Mouse (Mus musculus) liver, embryonic 16.5 days (tissue): ENCODE measurements around the gene Dpagt1. TPM values are rescaled to one million over a fixed set of nuclear protein-coding genes. Genes with fewer than 3 reads are reported as not detected.
"Not testable (repeated sequence)": the region's sequence is repeated elsewhere in the genome, so short reads cannot be mapped to it uniquely, and the experiment has no call there.

Experiments
- ATAC-seq: fragments of 200-750 bp; cut with Nextera tagmentation; 2 replicates; pipeline ENCODE4 v1.8.0; 2017; ENCODE audit warnings: low read depth, mild to moderate bottlenecking, moderate number of reproducible peaks, moderate library complexity
- H3K27ac ChIP-seq: fragments of 300-500 bp; sonication (generic); 2 replicates; pipeline ENCODE4 v1.5.1; 2014; ENCODE audit warnings: mild to moderate bottlenecking, low read length
- H3K27me3 ChIP-seq: fragments of 300-500 bp; sonication (generic); 2 replicates; pipeline ENCODE4 v1.6.1; 2014; ENCODE audit warnings: low read depth, low read length, mixed read lengths; ENCODE audit not compliant: control insufficient read depth, insufficient read depth
- H3K36me3 ChIP-seq: fragments of 300-500 bp; sonication (generic); 2 replicates; pipeline ENCODE4 v1.6.1; 2014; ENCODE audit warnings: mild to moderate bottlenecking; ENCODE audit not compliant: control insufficient read depth, insufficient read depth
- H3K4me1 ChIP-seq: fragments of 300-500 bp; sonication (generic); 2 replicates; pipeline ENCODE4 v1.6.1; 2014; ENCODE audit warnings: low read depth, low read length, mixed read lengths; ENCODE audit not compliant: control insufficient read depth
- H3K4me2 ChIP-seq: fragments of 300-500 bp; sonication (generic); 2 replicates; pipeline ENCODE4 v1.6.1; 2014; ENCODE audit warnings: low read depth, low read length, mixed read lengths
- H3K4me3 ChIP-seq: fragments of 300-500 bp; sonication (generic); 2 replicates; pipeline ENCODE4 v1.5.1; 2014; ENCODE audit warnings: low read depth, mild to moderate bottlenecking, low read length
- H3K9ac ChIP-seq: fragments of 300-500 bp; sonication (generic); 2 replicates; pipeline ENCODE4 v1.6.1; 2014; ENCODE audit warnings: low read depth, low read length
- H3K9me3 ChIP-seq: fragments of 300-500 bp; sonication (generic); replicated peaks from 2 replicates; pipeline ENCODE4 v1.6.1; 2016; ENCODE audit warnings: low read length; ENCODE audit not compliant: control insufficient read depth
- WGBS: fragments of 180-500 bp; shearing (Covaris S2); extraction: QIAGEN DNeasy Blood & Tissue Kit; methylation state at CpG from one replicate; pipeline ENCODE4 v1.1.7; 2014; ENCODE audit not compliant: insufficient replicate concordance; 5-methylcytosine and 5-hydroxymethylcytosine counted together
- polyA plus RNA-seq: library from polyadenylated mRNA; unstranded; fragments of >200 nt; fragmentation: Nextera tagmentation; extraction: Ambion mirVana; gene quantifications from 2 replicates; pipeline ENCODE4 v1.2.1, GENCODE M21; 2015

The Dpagt1 gene
- polyA plus RNA-seq, 1 experiment from 2014 or later: 20.1 TPM

GRCm38 (mm10) chr9:44300001-44300400, 25.8 kb upstream of the Dpagt1 start:
- H3K27me3 ChIP-seq, H3K4me2 ChIP-seq, H3K4me3 ChIP-seq, H3K9me3 ChIP-seq, H3K9ac ChIP-seq, ATAC-seq, H3K27ac ChIP-seq: not testable (repeated sequence)
- H3K36me3 ChIP-seq: peaks cover 55% of the 10 kb centered on the region
- 83% methylated on average over 3 of the region's 3 CpGs for WGBS
- H3K4me1 ChIP-seq: peaks cover 15% of the 10 kb centered on the region

- WGBS: under 1% methylated on average over 54 of the region's 54 CpGs
- H3K27ac ChIP-seq: peak within 1 kb of the TSS; percentile 85
Observed at GRCm38 (mm10) chr9:44305466-44306079, 20.2 kb upstream of the Dpagt1 start, which contains the start of gene Hinfp. Gene Hinfp (minus strand): TSS chr9:44305671.

GRCm38 (mm10) chr9:44306532-44306931, 19.3 kb upstream of the Dpagt1 start:
- ATAC-seq: no peak
- no peaks in the 10 kb centered on the region for H3K27me3 ChIP-seq
- no peak overlapping the region for H3K4me3 ChIP-seq
- peaks cover 23% of the 10 kb centered on the region for H3K4me1 ChIP-seq
- 0 out of 2 replicates have a peak overlapping the region, but pooled peaks have one; percentile 83 for H3K27ac ChIP-seq
- no peaks in the 10 kb centered on the region for H3K9me3 ChIP-seq
- no peak overlapping the region for H3K9ac ChIP-seq
- H3K4me2 ChIP-seq: peak overlapping the region; percentile 81; the same call in 1 of the 2 replicates
- peaks cover 11% of the 10 kb centered on the region for H3K36me3 ChIP-seq
- 80% methylated on average over 6 of the region's 6 CpGs for WGBS

More at GRCm38 (mm10) chr9:44305466-44306079, 20.2 kb upstream of the Dpagt1 start, which contains the start of gene Hinfp:
- Histone ChIP-seq H3K27me3 (no peaks in the 10 kb centered on the region), H3K9me3 (no peaks in the 10 kb centered on the region), H3K4me1 (peaks cover 23% of the 10 kb centered on the region), H3K4me3 (peak within 1 kb of the TSS; percentile 86), H3K36me3 (peaks cover 14% of the 10 kb centered on the region), H3K4me2 (peak within 1 kb of the TSS; percentile 81), H3K9ac (peak within 1 kb of the TSS; percentile 97)
- peak; percentile 96 for ATAC-seq

- H3K4me3 ChIP-seq: no peak overlapping the region
- no peaks in the 10 kb centered on the region for H3K27me3 ChIP-seq
- H3K9me3 ChIP-seq: no peaks in the 10 kb centered on the region
- H3K27ac ChIP-seq: no peak overlapping the region
- H3K9ac ChIP-seq: no peak overlapping the region
- H3K4me1 ChIP-seq: peaks cover 23% of the 10 kb centered on the region
- H3K4me2 ChIP-seq: no peak overlapping the region
- H3K36me3 ChIP-seq: peaks cover 10% of the 10 kb centered on the region
- 68% methylated on average over 2 of the region's 2 CpGs for WGBS
- ATAC-seq: no peak
Observed at GRCm38 (mm10) chr9:44307248-44307647, 18.6 kb upstream of the Dpagt1 start.

- Histone ChIP-seq H3K9me3 (no peaks in the 10 kb centered on the region), H3K4me2 (no peak overlapping the region), H3K9ac (no peak overlapping the region), H3K4me3 (no peak overlapping the region), H3K36me3 (peaks cover 24% of the 10 kb centered on the region), H3K4me1 (peaks cover 12% of the 10 kb centered on the region), H3K27me3 (no peaks in the 10 kb centered on the region), H3K27ac (no peak overlapping the region; the same call in 1 of the 2 replicates)
- 66% methylated on average over 3 of the region's 3 CpGs for WGBS
- no peak for ATAC-seq
Observed at GRCm38 (mm10) chr9:44309756-44310155, 16.1 kb upstream of the Dpagt1 start.

GRCm38 (mm10) chr9:44310750-44311135, 15.1 kb upstream of the Dpagt1 start:
- Histone ChIP-seq H3K4me3 (no peak overlapping the region), H3K27ac (no peak overlapping the region), H3K4me2 (no peak overlapping the region), H3K9ac (no peak overlapping the region), H3K4me1 (peaks cover 12% of the 10 kb centered on the region), H3K36me3 (peaks cover 34% of the 10 kb centered on the region), H3K9me3 (no peaks in the 10 kb centered on the region), H3K27me3 (no peaks in the 10 kb centered on the region)
- 49% methylated on average over 10 of the region's 10 CpGs for WGBS
- ATAC-seq: no peak

- Histone ChIP-seq H3K27me3 (no peaks in the 10 kb centered on the region), H3K4me3 (no peak overlapping the region), H3K36me3 (peaks cover 41% of the 10 kb centered on the region), H3K9ac (no peak overlapping the region), H3K27ac (no peak overlapping the region), H3K9me3 (no peaks in the 10 kb centered on the region), H3K4me1 (peaks cover 6% of the 10 kb centered on the region), H3K4me2 (no peak overlapping the region)
- 36% methylated on average over 27 of the region's 27 CpGs for WGBS
- no peak for ATAC-seq
Observed at GRCm38 (mm10) chr9:44311136-44312134, 14.4 kb upstream of the Dpagt1 start.

GRCm38 (mm10) chr9:44313476-44314256, 12.2 kb upstream of the Dpagt1 start:
- H3K4me3 ChIP-seq: no peak overlapping the region
- no peaks in the 10 kb centered on the region for H3K9me3 ChIP-seq
- H3K27ac ChIP-seq: no peak overlapping the region
- no peak overlapping the region for H3K4me2 ChIP-seq
- 82% methylated on average over 19 of the region's 19 CpGs for WGBS
- peaks cover 18% of the 10 kb centered on the region for H3K4me1 ChIP-seq
- ATAC-seq: no peak
- peaks cover 45% of the 10 kb centered on the region for H3K36me3 ChIP-seq
- H3K27me3 ChIP-seq: no peaks in the 10 kb centered on the region
- H3K9ac ChIP-seq: no peak overlapping the region
